Mouse (Mus musculus): ENCODE data around the gene Gm9999. TPM values are rescaled to one million over a fixed set of nuclear protein-coding genes. Genes with fewer than 3 reads are reported as not detected.

The Gm9999 gene
- polyA plus RNA-seq, 1 experiment: not detected

DNA sequence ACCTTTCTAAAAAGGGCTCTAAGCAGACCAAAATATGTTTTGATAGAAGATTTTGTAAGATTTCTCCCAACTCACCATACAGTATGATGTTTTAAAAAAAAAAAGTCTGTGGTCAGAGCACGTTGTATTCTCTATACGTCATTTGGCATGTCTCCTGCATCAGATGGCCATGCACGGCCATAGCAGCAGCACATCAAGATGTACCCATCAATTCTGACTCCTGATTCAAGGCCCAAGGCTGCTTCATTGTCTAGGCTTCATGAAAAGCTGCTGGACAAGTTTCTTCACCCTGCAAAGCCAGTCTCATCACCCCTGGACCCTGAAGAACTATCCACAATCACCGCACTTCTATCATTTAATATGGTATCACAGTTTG is 18.5 kb downstream of the Gm9999 start:
- no peak for TF ChIP-seq POLR2A (IDR thresholded peaks at IDR 0.05; ENCODE audit: borderline replicate concordance, control insufficient read depth, low read depth, low read length)
- TF ChIP-seq CTCF (IDR thresholded peaks at IDR 0.05; ENCODE audit: control insufficient read depth, insufficient read depth, low read length): no peak
- H3K4me1 ChIP-seq (ENCODE audit: control insufficient read depth, insufficient read depth, low read length): no peaks in the 10 kb centered on the region
- H3K4me3 ChIP-seq (replicated peaks; ENCODE audit: control insufficient read depth, low read depth, low read length): no peak overlapping the region
- no peak overlapping the region for H3K27ac ChIP-seq (ENCODE audit: control insufficient read depth, insufficient read depth, low read depth, low read length, poor library complexity)
- WGBS: 69% methylated on average over 4 of the region's 4 CpGs

DNA sequence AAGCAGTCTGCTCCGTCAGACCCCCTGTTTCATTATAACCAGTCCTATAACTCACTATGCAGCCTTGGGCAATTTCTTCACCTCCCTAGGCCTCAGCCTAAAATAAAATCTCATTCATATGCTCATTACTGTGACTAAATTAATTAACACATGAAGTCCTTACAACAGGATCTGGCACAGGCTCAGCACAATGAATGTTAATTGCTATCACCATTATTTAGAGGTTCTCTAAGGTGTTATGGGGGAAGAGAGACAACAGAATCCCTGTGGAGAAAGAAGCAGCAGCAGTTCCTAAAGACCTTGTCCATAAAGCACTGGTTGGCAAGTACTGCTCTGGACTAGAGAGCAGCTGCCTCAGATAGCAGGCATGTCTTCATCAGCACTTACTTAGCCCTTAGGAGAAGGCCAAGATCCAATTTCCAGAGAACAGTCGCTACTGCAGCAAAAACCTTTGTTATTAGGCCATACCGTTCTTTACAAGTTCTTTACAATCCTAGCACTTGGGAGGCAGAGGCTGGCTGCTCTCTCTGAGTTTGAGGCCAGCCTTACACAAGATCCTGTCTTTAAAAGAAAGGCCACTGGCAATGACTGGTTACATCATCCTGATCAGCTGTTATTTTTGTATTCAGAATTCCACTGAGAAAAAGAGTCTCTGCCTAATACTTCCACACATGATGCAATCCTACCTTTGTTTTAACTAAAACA is 20.2 kb downstream of the Gm9999 start:
- Histone ChIP-seq H3K4me1 (ENCODE audit: control insufficient read depth, insufficient read depth, low read length) (no peaks in the 10 kb centered on the region; the same call in 1 of the 2 replicates), H3K27ac (ENCODE audit: control insufficient read depth, insufficient read depth, low read depth, low read length, poor library complexity) (no peak overlapping the region), H3K4me3 (replicated peaks; ENCODE audit: control insufficient read depth, low read depth, low read length) (no peak overlapping the region)
- TF ChIP-seq POLR2A (IDR thresholded peaks at IDR 0.05; ENCODE audit: borderline replicate concordance, control insufficient read depth, low read depth, low read length): no peak
- TF ChIP-seq CTCF (IDR thresholded peaks at IDR 0.05; ENCODE audit: control insufficient read depth, insufficient read depth, low read length): no peak
- 69% methylated on average over 3 of the region's 3 CpGs for WGBS

DNA sequence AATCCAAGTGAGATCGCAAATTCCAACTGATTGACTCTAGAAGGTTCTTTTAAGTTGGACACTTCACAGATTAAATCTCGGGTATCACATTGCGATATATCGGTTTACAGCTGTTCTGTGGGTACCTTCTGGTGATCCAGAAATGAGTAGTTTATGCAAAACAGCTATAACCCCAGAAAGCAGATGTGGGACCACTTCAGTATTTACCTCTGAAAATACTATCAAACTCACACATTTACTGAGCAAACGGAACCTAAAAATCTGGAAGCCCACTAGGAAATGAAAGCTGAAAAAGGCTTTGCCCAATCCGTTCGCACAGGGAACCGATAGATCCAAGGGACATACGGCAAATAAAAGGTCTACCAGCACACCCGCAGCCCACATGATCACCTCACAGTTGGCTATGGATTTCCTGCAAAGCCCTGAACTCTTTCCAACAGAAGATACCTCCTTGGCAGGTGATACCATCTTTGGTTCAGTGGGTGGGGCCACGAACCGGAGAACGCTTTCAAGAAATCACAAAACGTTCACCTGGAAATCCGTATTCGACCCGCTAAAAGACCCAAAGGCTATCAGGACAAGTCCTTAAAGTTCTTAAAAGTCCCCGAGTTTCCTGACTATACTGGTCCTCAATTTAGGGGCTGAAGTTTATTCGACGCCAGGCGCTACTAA is 23.9 kb downstream of the Gm9999 start:
- TF ChIP-seq CTCF (IDR thresholded peaks at IDR 0.05; ENCODE audit: control insufficient read depth, insufficient read depth, low read length): no peak
- TF ChIP-seq POLR2A (IDR thresholded peaks at IDR 0.05; ENCODE audit: borderline replicate concordance, control insufficient read depth, low read depth, low read length): no peak
- Histone ChIP-seq H3K4me3 (replicated peaks; ENCODE audit: control insufficient read depth, low read depth, low read length) (peak overlapping the region; percentile 91), H3K27ac (ENCODE audit: control insufficient read depth, insufficient read depth, low read depth, low read length, poor library complexity) (peak overlapping the region; percentile 88), H3K4me1 (ENCODE audit: control insufficient read depth, insufficient read depth, low read length) (peaks cover 3% of the 10 kb centered on the region; the same call in 1 of the 2 replicates)
- WGBS: 5% methylated on average over 21 of the region's 21 CpGs

DNA sequence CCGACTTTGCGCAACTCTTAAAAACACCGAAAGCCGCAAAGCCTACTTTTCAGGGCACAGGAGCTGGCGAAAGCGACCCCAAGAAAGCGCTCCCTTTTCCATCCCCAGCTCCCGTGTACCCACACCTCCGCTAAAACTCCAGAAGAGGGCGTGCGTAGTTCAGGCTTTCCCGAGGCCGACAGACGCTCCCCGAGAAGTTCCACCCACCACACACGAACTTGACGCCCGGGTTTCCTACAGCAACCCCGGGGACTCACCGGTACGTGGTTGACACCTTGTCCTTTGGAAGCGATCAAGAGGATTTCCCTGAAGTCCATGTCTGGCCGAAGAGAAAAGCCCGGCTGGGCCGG is 24.4 kb downstream of the Gm9999 start:
- Histone ChIP-seq H3K4me3 (replicated peaks; ENCODE audit: control insufficient read depth, low read depth, low read length) (peak overlapping the region; percentile 91), H3K27ac (ENCODE audit: control insufficient read depth, insufficient read depth, low read depth, low read length, poor library complexity) (peak overlapping the region; percentile 88), H3K4me1 (ENCODE audit: control insufficient read depth, insufficient read depth, low read length) (peaks cover 3% of the 10 kb centered on the region; the same call in 1 of the 2 replicates)
- under 1% methylated on average over 25 of the region's 25 CpGs for WGBS
- no peak for TF ChIP-seq POLR2A (IDR thresholded peaks at IDR 0.05; ENCODE audit: borderline replicate concordance, control insufficient read depth, low read depth, low read length)
- peak; percentile 62 for TF ChIP-seq CTCF (IDR thresholded peaks at IDR 0.05; ENCODE audit: control insufficient read depth, insufficient read depth, low read length)

DNA sequence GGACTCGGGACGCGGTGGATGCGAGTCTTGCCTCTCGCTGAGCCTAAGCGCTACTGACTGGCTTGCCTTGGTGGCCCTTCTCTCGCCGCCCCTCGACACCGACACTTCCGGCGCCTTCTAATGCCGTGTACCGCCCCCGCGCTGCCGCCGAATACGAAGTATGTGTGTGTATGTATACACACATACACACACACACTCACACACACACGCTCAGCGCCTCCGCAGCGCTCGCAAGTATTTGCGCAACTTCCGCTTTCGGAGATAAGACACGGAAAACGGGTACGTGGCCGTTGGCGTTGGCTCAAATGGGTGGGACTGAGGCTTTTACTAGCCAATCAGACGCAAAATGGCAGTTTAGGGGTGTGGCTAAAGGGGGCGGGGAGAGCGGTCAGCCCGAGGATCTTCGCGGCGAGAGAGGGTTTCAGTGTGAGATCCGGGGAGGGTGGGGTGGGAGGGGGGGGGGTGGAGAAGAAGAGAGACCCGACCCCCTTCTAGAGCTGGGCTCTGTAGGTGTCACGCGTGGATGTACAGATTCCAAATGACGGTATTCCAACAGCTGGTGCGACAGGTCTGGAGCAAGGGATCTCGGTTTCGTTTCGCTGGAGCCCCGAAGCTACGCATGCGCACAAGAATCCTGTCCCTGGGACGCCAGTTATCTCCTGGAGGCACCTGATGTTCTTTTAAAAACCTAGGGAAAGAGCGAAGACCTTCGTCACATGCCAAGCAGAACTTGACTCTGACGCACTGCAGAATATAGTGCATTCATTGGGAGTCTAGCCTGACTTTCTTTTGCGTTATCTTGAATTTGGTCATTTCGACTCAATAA is 25.0 kb downstream of the Gm9999 start, which contains the start of gene Spty2d1:
Gene Spty2d1 (minus strand): TSS at position 244 of the 826 bp plus-strand sequence.
- H3K4me1 ChIP-seq (ENCODE audit: control insufficient read depth, insufficient read depth, low read length): peaks cover 4% of the 10 kb centered on the region; the same call in 1 of the 2 replicates
- H3K4me3 ChIP-seq (replicated peaks; ENCODE audit: control insufficient read depth, low read depth, low read length): peak within 1 kb of the TSS; percentile 91
- WGBS: under 1% methylated on average over 57 of the region's 57 CpGs
- TF ChIP-seq CTCF (IDR thresholded peaks at IDR 0.05; ENCODE audit: control insufficient read depth, insufficient read depth, low read length): no peak
- peak; percentile 88 for TF ChIP-seq POLR2A (IDR thresholded peaks at IDR 0.05; ENCODE audit: borderline replicate concordance, control insufficient read depth, low read depth, low read length)
- H3K27ac ChIP-seq (ENCODE audit: control insufficient read depth, insufficient read depth, low read depth, low read length, poor library complexity): peak within 1 kb of the TSS; percentile 88

DNA sequence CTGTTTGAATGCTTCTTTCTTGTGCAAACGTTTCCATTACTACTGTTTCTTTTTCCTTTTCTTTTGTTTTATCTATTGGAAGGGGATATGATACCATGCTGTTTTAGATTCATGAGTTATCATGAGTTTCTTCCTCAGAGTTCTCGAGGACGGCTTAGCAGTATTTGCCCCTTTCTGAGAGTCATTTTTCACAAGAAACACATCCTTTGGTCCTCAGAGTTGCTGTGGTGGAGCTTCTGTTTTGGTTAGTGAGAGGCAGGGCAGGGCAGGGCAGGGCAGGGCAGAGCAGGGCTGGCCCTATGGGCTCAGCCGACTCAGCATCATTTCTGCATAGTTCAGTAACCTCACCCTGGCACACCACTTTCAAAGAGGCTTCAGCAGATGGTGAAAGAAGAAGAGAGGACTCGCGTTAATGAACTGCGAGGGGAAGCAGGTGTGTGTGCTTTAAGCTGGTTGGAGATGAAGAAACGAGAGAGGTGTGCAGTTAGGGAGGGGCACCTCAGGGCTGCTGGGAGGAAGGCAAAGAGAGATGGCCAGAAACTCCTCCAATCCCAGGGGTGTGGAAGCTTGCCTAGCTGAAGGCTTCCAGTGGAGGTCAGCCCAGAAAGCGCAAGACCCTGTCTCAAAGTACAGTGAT is 29.9 kb downstream of the Gm9999 start:
- no peak for TF ChIP-seq CTCF (IDR thresholded peaks at IDR 0.05; ENCODE audit: control insufficient read depth, insufficient read depth, low read length)
- TF ChIP-seq POLR2A (IDR thresholded peaks at IDR 0.05; ENCODE audit: borderline replicate concordance, control insufficient read depth, low read depth, low read length): no peak

DNA sequence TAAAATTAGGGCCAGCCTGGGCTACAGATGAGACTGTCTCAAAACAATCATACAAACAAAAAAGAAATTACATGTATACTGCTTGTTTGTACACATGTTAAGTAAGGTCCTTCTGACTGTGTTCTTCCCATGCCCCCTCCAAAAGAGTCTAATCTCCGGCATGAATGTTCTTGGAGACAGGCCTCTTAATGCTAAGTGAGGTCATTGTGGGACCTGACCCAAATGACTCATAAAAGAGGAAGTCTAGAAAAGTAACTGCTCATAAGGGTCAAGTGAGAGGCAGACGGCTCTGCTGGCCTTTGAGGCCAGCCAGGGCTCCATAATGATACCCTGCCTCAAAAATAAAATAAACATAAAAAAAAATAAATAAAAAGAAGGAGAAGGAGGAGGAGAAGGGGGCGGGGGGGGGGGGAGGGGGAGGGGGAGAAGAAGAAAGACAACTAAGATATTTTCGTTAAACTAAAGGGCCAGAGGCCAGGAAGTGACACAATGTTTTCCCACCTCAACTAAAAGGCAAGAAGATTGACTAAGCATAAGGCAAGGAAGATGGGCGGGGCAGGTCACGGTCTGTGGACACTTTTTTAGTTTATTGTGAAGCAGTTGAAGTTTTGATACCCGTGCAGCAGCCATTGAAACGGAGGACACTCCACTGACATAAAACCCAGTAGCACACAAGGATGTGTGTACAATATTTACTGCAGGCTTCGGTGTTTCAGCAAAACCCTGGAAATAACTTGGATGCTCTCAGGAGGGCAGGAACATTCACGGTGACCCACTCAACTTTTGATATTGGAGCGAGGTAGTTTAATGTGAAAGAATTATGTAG is 31.4 kb downstream of the Gm9999 start:
- TF ChIP-seq CTCF (IDR thresholded peaks at IDR 0.05; ENCODE audit: control insufficient read depth, insufficient read depth, low read length): no peak
- no peak for TF ChIP-seq POLR2A (IDR thresholded peaks at IDR 0.05; ENCODE audit: borderline replicate concordance, control insufficient read depth, low read depth, low read length)
- peaks cover 7% of the 10 kb centered on the region for H3K4me1 ChIP-seq (ENCODE audit: control insufficient read depth, insufficient read depth, low read length)
- H3K27ac ChIP-seq (ENCODE audit: control insufficient read depth, insufficient read depth, low read depth, low read length, poor library complexity): peak overlapping the region; percentile 75; the same call in 1 of the 2 replicates
- no peak overlapping the region for H3K4me3 ChIP-seq (replicated peaks; ENCODE audit: control insufficient read depth, low read depth, low read length)
- 25% methylated on average over 10 of the region's 11 CpGs for WGBS

More for the DNA sequence above, 29.9 kb downstream of the Gm9999 start:
- WGBS: 18% methylated on average over 9 of the region's 9 CpGs
- peak overlapping the region; percentile 25 for H3K27ac ChIP-seq (ENCODE audit: control insufficient read depth, insufficient read depth, low read depth, low read length, poor library complexity)
- H3K4me3 ChIP-seq (replicated peaks; ENCODE audit: control insufficient read depth, low read depth, low read length): no peak overlapping the region
- peaks cover 11% of the 10 kb centered on the region for H3K4me1 ChIP-seq (ENCODE audit: control insufficient read depth, insufficient read depth, low read length)

All from bone marrow, adult 2 months (tissue).